Mouse (Mus musculus): ENCODE data around the gene Fam173b.
A peak's percentile ranks its signal among the peaks of the same experiment; 100 is the strongest.

DNA sequence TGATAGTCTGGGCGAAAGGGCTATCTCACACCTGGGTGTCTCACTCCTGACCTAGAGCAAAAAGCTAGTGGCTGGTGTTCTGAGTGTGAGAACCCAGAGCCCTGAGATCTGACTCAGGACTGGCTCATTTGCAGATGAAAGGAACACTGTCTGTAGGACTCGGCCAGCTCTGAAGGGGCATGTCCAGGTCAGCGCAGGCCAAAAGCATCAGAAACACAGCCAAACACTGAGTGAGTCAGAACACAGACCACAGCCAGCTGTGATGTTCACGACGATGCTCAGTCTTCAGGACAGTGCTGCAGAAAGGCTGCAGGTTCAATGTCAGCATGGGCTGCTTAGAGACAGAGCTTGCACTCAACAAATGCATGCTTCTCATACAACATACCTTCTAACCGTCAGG, 40.3 kb upstream of the Fam173b start:
- TF ChIP-seq POLR2A (IDR thresholded peaks at IDR 0.05; ENCODE audit: insufficient read length, low read depth) = no peak
- TF ChIP-seq POLR2AphosphoS2 (IDR thresholded peaks at IDR 0.05; ENCODE audit: insufficient read length, low read depth) = no peak
- peak in 2 of 3 experiments; percentile 69 to 78 for TF ChIP-seq MYOD1 (IDR thresholded peaks at IDR 0.05; ENCODE audit: control insufficient read depth in 1 of 3, insufficient read length in 2 of 3, low read depth in 2 of 3)
- no peak for TF ChIP-seq MAX (IDR thresholded peaks at IDR 0.05; ENCODE audit: low read depth)
- TF ChIP-seq USF1 (IDR thresholded peaks at IDR 0.05; ENCODE audit: low read depth) = no peak
- no peak for TF ChIP-seq SRF (IDR thresholded peaks at IDR 0.05; ENCODE audit: control insufficient read depth, insufficient read length, low read depth)
- no peak for TF ChIP-seq E2F4 (IDR thresholded peaks at IDR 0.05; ENCODE audit: insufficient read depth)
- TF ChIP-seq TCF12 (IDR thresholded peaks at IDR 0.05; ENCODE audit: insufficient read depth, poor library complexity, severe bottlenecking) = peak; percentile 55
- TF ChIP-seq CEBPB (IDR thresholded peaks at IDR 0.05; ENCODE audit: insufficient read depth, poor library complexity, severe bottlenecking) = no peak
